Mouse (Mus musculus) cortical plate, adult 2 months (tissue): ENCODE data around the gene Tsc22d4.

Experiments
- CTCF ChIP-seq: fragments of 200-500 bp; IDR thresholded peaks from 2 replicates; pipeline ENCODE4 v1.5.1; 2011; ENCODE audit warnings: mild to moderate bottlenecking, control low read depth, low read length; ENCODE audit not compliant: insufficient read depth; ENCODE audit errors: extremely low read depth
- POLR2A ChIP-seq: fragments of 200-500 bp; IDR thresholded peaks from 2 replicates; pipeline ENCODE4 v1.6.1; 2011; ENCODE audit warnings: mild to moderate bottlenecking, low read length, control low read depth; ENCODE audit not compliant: insufficient read depth; ENCODE audit errors: extremely low read depth

DNA sequence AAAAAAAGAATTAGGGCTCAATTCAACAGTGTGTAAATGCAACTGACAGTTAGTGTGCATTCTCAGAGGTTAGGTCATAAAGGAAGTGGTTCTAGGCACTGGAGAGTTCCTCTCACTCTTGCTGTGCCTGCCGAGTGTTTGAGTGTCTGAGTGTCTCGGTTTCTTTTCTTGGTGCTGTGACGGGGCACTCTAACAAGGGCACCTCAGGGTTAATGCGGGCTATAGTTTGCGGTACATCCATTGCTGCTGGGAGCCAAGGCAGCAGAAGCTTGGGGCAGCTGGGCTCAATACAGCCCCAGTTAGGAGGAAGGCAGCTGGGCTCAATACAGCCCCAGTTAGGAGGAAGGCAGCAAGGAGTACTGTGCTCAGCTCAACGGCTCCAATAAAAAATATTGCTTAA lies 40.3 kb upstream of the Tsc22d4 start:
- TF ChIP-seq CTCF (no peak), POLR2A (no peak)
